Mouse (Mus musculus): ENCODE measurements around the gene Il11. TPM values are rescaled to one million over a fixed set of nuclear protein-coding genes. Genes with fewer than 3 reads are reported as not detected.
"Not testable (repeated sequence)": the region's sequence is repeated elsewhere in the genome, so short reads cannot be mapped to it uniquely, and the experiment has no call there.

The Il11 gene
- polyA plus RNA-seq, 1 experiment, result 1.3 TPM

DNA sequence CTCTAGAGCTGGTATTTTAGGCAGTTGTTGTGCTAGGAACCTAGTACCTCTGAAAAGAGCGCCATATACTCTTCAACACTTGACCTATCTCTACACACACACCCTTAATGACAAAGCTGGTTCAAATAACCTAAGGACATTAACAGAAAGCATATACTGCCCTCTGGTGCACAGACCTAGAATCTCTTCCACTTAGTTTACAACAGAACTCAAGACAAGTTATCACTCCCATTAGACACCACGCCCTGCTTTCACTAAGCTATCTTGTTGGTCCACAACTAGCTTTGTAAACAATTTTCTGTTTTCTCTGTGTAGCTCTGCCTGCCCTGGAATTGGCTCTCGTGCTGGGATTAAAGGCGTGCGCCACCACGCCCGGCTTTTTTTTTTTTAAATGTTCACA, 24.1 kb upstream of the Il11 start:
- Histone ChIP-seq H3K27me3 (ENCODE audit: control insufficient read depth, insufficient read depth, insufficient read length) (no peaks in the 10 kb centered on the region), H3ac (ENCODE audit: control insufficient read depth, insufficient read length, low read depth) (no peak overlapping the region), H3K36me3 (ENCODE audit: control insufficient read depth, insufficient read depth) (peaks cover 69% of the 10 kb centered on the region), H3K79me3 (ENCODE audit: low read depth) (peaks cover 35% of the 10 kb centered on the region), H3K4me3 (ENCODE audit: insufficient read depth, poor library complexity, severe bottlenecking) (no peak overlapping the region), H3K79me2 (ENCODE audit: control insufficient read depth, insufficient read depth) (peaks cover 34% of the 10 kb centered on the region)
- no peak for TF ChIP-seq USF1 (IDR thresholded peaks at IDR 0.05; ENCODE audit: low read depth)
- no peak for TF ChIP-seq CEBPB (IDR thresholded peaks at IDR 0.05; ENCODE audit: low read depth)
- TF ChIP-seq CTCF (IDR thresholded peaks at IDR 0.05; ENCODE audit: control insufficient read depth, insufficient read depth, insufficient read length), result no peak
- no peak for TF ChIP-seq MAX (IDR thresholded peaks at IDR 0.05)
- TF ChIP-seq MYOG (IDR thresholded peaks at IDR 0.05; ENCODE audit: control insufficient read depth, extremely low read depth, insufficient read length), result no peak
- no peak for TF ChIP-seq MYOD1 (IDR thresholded peaks at IDR 0.05; ENCODE audit: control insufficient read depth, insufficient read length, low read depth)
- no peak for TF ChIP-seq FOSL1 (IDR thresholded peaks at IDR 0.05; ENCODE audit: insufficient read depth, low read length, poor library complexity, severe bottlenecking)

DNA sequence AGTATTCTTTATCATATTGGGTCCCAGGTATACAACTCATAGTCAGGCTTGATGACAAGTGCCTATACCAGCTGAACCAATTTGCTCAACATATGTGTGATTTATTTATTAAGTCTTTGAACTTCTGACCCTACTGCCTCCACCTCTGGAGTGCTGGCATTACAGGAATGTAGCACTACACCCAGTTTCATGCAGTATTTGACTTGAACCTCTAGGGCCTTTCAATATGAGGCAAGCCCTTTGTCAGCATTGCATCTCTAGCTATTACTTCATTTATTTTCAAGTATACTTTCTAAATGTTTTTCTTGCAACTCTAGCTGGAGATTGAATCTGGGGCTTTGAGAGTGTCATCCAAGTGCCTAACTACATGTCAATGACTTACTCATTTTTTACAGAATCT, 19.6 kb upstream of the Il11 start:
- no peak for TF ChIP-seq CTCF (IDR thresholded peaks at IDR 0.05; ENCODE audit: control insufficient read depth, insufficient read depth, insufficient read length)
- no peak for TF ChIP-seq MAX (IDR thresholded peaks at IDR 0.05)
- TF ChIP-seq MYOG (IDR thresholded peaks at IDR 0.05; ENCODE audit: control insufficient read depth, extremely low read depth, insufficient read length), result no peak
- no peak for TF ChIP-seq CEBPB (IDR thresholded peaks at IDR 0.05; ENCODE audit: low read depth)
- no peak for TF ChIP-seq USF1 (IDR thresholded peaks at IDR 0.05; ENCODE audit: low read depth)
- no peak for TF ChIP-seq FOSL1 (IDR thresholded peaks at IDR 0.05; ENCODE audit: insufficient read depth, low read length, poor library complexity, severe bottlenecking)
- TF ChIP-seq MYOD1 (IDR thresholded peaks at IDR 0.05; ENCODE audit: control insufficient read depth, insufficient read length, low read depth), result no peak
- Histone ChIP-seq H3K79me2 (ENCODE audit: control insufficient read depth, insufficient read depth) (no peaks in the 10 kb centered on the region), H3K27me3 (ENCODE audit: control insufficient read depth, insufficient read depth, insufficient read length) (no peaks in the 10 kb centered on the region)

DNA sequence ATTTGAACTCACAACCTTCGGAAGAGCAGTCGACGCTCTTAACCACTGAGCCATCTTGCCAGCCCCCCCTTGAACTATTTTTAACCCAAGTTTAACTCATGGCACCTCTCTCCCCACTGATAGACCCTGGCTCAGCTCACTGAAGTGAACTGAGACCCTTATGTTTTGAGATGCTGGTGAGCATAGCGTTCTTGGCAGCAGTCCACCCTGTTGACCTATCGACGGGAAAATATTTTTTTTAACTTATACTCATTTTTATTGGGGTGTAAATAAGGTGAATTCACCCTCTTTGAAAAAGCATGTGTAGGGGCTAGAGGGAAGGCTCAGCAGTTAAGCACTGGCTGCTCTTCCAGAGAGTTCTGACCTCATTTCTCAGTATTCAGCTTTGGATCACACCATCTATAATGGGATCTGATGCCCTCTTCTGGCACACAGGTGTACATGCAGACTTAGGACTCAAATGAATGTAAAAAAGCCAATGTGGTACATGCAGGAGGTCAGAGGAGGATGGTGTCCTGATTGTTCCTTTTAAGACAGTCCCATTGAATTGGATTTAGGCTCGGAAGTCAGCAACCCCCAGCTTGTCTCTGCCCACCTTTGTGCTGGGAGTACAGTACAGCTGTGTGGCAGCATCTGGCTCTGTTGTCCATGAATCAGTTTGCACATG, 13.2 kb upstream of the Il11 start:
- Histone ChIP-seq H3K4me3 (ENCODE audit: insufficient read depth, poor library complexity, severe bottlenecking) (no peak overlapping the region), H3K27me3 (ENCODE audit: control insufficient read depth, insufficient read depth, insufficient read length) (no peaks in the 10 kb centered on the region), H3K79me2 (ENCODE audit: control insufficient read depth, insufficient read depth) (peaks cover 27% of the 10 kb centered on the region), H3K36me3 (ENCODE audit: control insufficient read depth, insufficient read depth) (peaks cover 45% of the 10 kb centered on the region), H3ac (ENCODE audit: control insufficient read depth, insufficient read length, low read depth) (no peak overlapping the region), H3K79me3 (ENCODE audit: low read depth) (peaks cover 19% of the 10 kb centered on the region)
- no peak for TF ChIP-seq USF1 (IDR thresholded peaks at IDR 0.05; ENCODE audit: low read depth)
- no peak for TF ChIP-seq MYOG (IDR thresholded peaks at IDR 0.05; ENCODE audit: control insufficient read depth, extremely low read depth, insufficient read length)

More for the DNA sequence above, 19.6 kb upstream of the Il11 start:
- Histone ChIP-seq H3K79me3 (ENCODE audit: low read depth) (no peaks in the 10 kb centered on the region), H3K4me3 (ENCODE audit: insufficient read depth, poor library complexity, severe bottlenecking) (no peak overlapping the region), H3K36me3 (ENCODE audit: control insufficient read depth, insufficient read depth) (peaks cover 38% of the 10 kb centered on the region), H3ac (ENCODE audit: control insufficient read depth, insufficient read length, low read depth) (no peak overlapping the region)

DNA sequence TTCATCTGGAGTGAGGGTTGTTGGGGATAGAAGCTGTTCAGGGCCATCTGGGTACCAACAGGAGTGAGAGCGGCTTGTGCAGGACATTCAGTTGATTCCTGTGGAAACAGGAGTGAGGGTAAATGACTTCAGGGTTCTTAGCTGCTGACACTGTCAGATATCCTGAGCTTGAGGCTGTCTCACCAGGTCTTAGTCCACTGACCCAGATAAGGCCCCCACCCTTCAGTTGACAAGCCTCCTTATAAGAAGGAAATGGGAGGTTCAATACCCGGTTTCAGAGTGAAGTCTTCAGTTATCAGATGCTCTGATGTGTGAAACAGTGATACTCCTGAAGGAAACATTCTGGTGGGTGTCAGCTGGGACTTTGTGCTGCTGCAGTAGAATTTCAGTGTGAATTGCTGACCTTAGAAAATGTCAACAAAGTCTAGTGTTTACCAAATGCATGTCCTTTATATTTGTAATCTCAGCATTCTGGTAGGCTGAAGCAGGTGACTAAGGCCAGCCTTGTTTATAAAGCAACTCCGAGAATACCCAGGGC, 12.0 kb upstream of the Il11 start:
- Histone ChIP-seq H3K79me2 (ENCODE audit: control insufficient read depth, insufficient read depth) (peaks cover 27% of the 10 kb centered on the region), H3K36me3 (ENCODE audit: control insufficient read depth, insufficient read depth) (peaks cover 45% of the 10 kb centered on the region), H3ac (ENCODE audit: control insufficient read depth, insufficient read length, low read depth) (peak overlapping the region; percentile 100), H3K4me3 (ENCODE audit: insufficient read depth, poor library complexity, severe bottlenecking) (peak overlapping the region; percentile 60), H3K79me3 (ENCODE audit: low read depth) (peaks cover 19% of the 10 kb centered on the region), H3K27me3 (ENCODE audit: control insufficient read depth, insufficient read depth, insufficient read length) (no peaks in the 10 kb centered on the region)
- TF ChIP-seq MAX (IDR thresholded peaks at IDR 0.05) (no peak), MYOG (IDR thresholded peaks at IDR 0.05; ENCODE audit: control insufficient read depth, extremely low read depth, insufficient read length) (no peak), MYOD1 (IDR thresholded peaks at IDR 0.05; ENCODE audit: control insufficient read depth, insufficient read length, low read depth) (no peak), FOSL1 (IDR thresholded peaks at IDR 0.05; ENCODE audit: insufficient read depth, low read length, poor library complexity, severe bottlenecking) (no peak), USF1 (IDR thresholded peaks at IDR 0.05; ENCODE audit: low read depth) (no peak), CTCF (IDR thresholded peaks at IDR 0.05; ENCODE audit: control insufficient read depth, insufficient read depth, insufficient read length) (no peak), CEBPB (IDR thresholded peaks at IDR 0.05; ENCODE audit: low read depth) (no peak)

DNA sequence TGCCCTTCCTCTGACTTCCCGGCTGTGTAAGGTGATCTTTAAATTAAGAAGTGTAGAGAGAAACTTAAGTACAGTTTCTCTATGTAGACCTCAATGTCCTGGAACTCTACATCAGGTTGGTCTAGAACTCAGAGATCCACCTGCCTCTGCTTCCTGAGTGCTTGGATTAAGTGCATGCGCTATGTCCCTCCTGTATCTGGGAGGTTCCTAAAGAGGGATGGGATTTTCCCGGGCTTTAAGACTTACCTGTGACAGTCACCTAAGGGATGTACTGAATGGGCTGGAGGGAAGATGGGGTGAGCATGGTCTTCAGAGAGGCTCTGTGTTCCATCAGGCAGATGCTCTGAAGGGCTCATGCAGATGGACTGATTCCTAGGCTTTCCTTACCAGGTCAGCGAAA, 11.0 kb upstream of the Il11 start:
- Histone ChIP-seq H3K79me2 (ENCODE audit: control insufficient read depth, insufficient read depth) (peaks cover 27% of the 10 kb centered on the region), H3K27me3 (ENCODE audit: control insufficient read depth, insufficient read depth, insufficient read length) (no peaks in the 10 kb centered on the region), H3K36me3 (ENCODE audit: control insufficient read depth, insufficient read depth) (peaks cover 39% of the 10 kb centered on the region), H3K79me3 (ENCODE audit: low read depth) (peaks cover 19% of the 10 kb centered on the region), H3ac (ENCODE audit: control insufficient read depth, insufficient read length, low read depth) (peak overlapping the region; percentile 100), H3K4me3 (ENCODE audit: insufficient read depth, poor library complexity, severe bottlenecking) (peak overlapping the region; percentile 60)
- TF ChIP-seq CTCF (IDR thresholded peaks at IDR 0.05; ENCODE audit: control insufficient read depth, insufficient read depth, insufficient read length), result no peak
- TF ChIP-seq MYOD1 (IDR thresholded peaks at IDR 0.05; ENCODE audit: control insufficient read depth, insufficient read length, low read depth), result no peak
- no peak for TF ChIP-seq MYOG (IDR thresholded peaks at IDR 0.05; ENCODE audit: control insufficient read depth, extremely low read depth, insufficient read length)
- no peak for TF ChIP-seq FOSL1 (IDR thresholded peaks at IDR 0.05; ENCODE audit: insufficient read depth, low read length, poor library complexity, severe bottlenecking)
- no peak for TF ChIP-seq CEBPB (IDR thresholded peaks at IDR 0.05; ENCODE audit: low read depth)
- TF ChIP-seq MAX (IDR thresholded peaks at IDR 0.05), result no peak
- no peak for TF ChIP-seq USF1 (IDR thresholded peaks at IDR 0.05; ENCODE audit: low read depth)

DNA sequence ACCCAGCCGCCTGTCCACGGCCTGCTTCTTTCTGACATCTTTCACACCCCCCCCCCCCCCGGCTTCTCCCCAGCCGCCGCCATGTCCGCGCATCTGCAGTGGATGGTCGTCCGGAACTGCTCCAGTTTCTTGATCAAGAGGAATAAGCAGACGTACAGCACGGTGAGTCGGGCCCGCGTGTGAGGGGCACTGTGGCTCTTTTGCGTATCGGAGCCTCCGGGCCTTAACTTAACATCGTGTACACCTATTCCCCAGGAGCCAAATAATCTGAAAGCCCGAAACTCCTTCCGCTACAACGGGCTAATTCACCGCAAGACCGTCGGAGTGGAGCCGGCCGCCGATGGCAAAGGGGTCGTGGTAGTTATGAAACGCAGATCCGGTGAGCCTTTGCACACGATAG, 10.6 kb upstream of the Il11 start:
- H3K27me3 ChIP-seq (ENCODE audit: control insufficient read depth, insufficient read depth, insufficient read length), result not testable (repeated sequence)
- Histone ChIP-seq H3ac (ENCODE audit: control insufficient read depth, insufficient read length, low read depth) (peak overlapping the region; percentile 100), H3K79me2 (ENCODE audit: control insufficient read depth, insufficient read depth) (peaks cover 30% of the 10 kb centered on the region), H3K36me3 (ENCODE audit: control insufficient read depth, insufficient read depth) (peaks cover 39% of the 10 kb centered on the region), H3K79me3 (ENCODE audit: low read depth) (peaks cover 19% of the 10 kb centered on the region), H3K4me3 (ENCODE audit: insufficient read depth, poor library complexity, severe bottlenecking) (peak overlapping the region; percentile 60)

All from C2C12 (cell line).